Mouse (Mus musculus): Measurements from ENCODE around the gene Taf8.

The Taf8 gene

GRCm38 (mm10) chr17:47452886-47453285 lies 49.2 kb downstream of the Taf8 start:
- no peak for DNase-seq

- no peak for DNase-seq
Observed at GRCm38 (mm10) chr17:47450880-47451565, 51.1 kb downstream of the Taf8 start.

GRCm38 (mm10) chr17:47450239-47450638 lies 51.9 kb downstream of the Taf8 start:
- no peak for DNase-seq

GRCm38 (mm10) chr17:47449432-47449831 lies 52.7 kb downstream of the Taf8 start:
- no peak for DNase-seq

GRCm38 (mm10) chr17:47448523-47449372 lies 53.3 kb downstream of the Taf8 start:
- no peak for DNase-seq

- no peak for DNase-seq
Observed at GRCm38 (mm10) chr17:47446561-47446960, 55.5 kb downstream of the Taf8 start.

- DNase-seq = no peak
Observed at GRCm38 (mm10) chr17:47446025-47446424, 56.1 kb downstream of the Taf8 start.

GRCm38 (mm10) chr17:47445518-47445917 lies 56.6 kb downstream of the Taf8 start:
- no peak for DNase-seq

- no peak for DNase-seq
Observed at GRCm38 (mm10) chr17:47444113-47444512, 58.0 kb downstream of the Taf8 start.

GRCm38 (mm10) chr17:47442271-47442670 lies 59.8 kb downstream of the Taf8 start:
- DNase-seq = no peak

GRCm38 (mm10) chr17:47441296-47442051 lies 60.6 kb downstream of the Taf8 start:
- DNase-seq = no peak

GRCm38 (mm10) chr17:47440359-47440890 lies 61.7 kb downstream of the Taf8 start:
- DNase-seq = no peak

- DNase-seq = no peak
Observed at GRCm38 (mm10) chr17:47439396-47440028, 62.6 kb downstream of the Taf8 start.

GRCm38 (mm10) chr17:47438611-47439010 lies 63.5 kb downstream of the Taf8 start:
- no peak for DNase-seq

- DNase-seq = no peak
Observed at GRCm38 (mm10) chr17:47436907-47437547, 65.1 kb downstream of the Taf8 start, which contains the start of gene 1700001C19Rik. Gene 1700001C19Rik (minus strand): TSS chr17:47437376.

GRCm38 (mm10) chr17:47436156-47436906 lies 65.8 kb downstream of the Taf8 start, which contains the start of gene AI661453:
Gene AI661453 (plus strand): TSS chr17:47436615.
- DNase-seq = no peak

Data from B cell, adult 2 months (primary cell).